Mouse (Mus musculus) adipocyte (in vitro differentiated cells): ENCODE results near the gene Gm11111.
"Not testable (repeated sequence)": the region's sequence is repeated elsewhere in the genome, so short reads cannot be mapped to it uniquely, and the experiment has no call there.

Experiments
- DNase-seq: peaks from one replicate; pipeline ENCODE4 v3.0.0-alpha.2; 2016; ENCODE audit warnings: low spot score

The Gm11111 gene

GRCm38 (mm10) chr5:98552395-98552794 is at the start of gene Gm11111:
TSS of gene Gm11111 (plus strand) at chr5:98552695.
- no peak for DNase-seq

GRCm38 (mm10) chr5:98516214-98516613 is 36.3 kb upstream of the Gm11111 start:
- no peak for DNase-seq

GRCm38 (mm10) chr5:98520118-98520517 is 32.4 kb upstream of the Gm11111 start:
- DNase-seq, result no peak

- DNase-seq, result no peak
These were observed 30.1 kb upstream of the Gm11111 start for GRCm38 (mm10) chr5:98522270-98522977.

DNA sequence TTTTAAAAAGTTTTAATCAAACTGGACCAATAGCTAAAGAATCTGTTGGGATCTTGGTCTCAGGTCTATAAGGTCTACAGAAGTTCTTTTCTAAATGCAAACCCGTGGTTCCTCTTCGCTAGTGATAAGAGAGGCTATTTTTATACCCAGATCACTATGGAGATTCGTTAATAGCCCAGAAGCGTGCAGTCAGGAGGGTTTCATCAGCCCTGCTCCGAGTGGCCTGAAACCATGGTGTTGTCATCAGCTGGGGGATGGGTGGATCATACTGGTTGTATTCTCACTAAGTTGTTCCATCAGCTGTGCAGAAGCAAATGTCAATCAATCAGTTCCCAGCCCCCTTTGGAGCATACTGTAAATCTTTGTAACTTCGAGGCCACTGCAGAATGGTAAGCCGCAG is 29.4 kb upstream of the Gm11111 start:
- DNase-seq, result no peak

GRCm38 (mm10) chr5:98523783-98524182 is 28.7 kb upstream of the Gm11111 start:
- no peak for DNase-seq

DNA sequence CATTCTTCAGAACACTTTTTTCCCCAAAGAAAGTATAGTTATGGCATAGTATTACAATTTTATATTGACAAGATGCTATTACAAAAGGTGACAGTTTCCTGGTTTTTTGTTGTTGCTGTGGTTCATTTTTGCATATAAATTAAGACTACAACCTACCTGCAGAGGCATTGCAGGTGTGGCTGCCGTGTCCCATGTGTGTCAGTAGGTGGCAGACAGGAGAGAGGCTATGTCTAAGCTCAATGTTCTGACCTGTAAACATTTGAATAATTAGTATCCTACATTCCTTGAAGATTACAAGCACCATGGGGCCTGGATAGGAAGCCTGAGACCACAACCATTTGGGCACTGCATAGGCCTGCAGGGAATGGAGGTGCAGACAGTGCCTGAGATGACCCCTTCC is 11.2 kb upstream of the Gm11111 start:
- no peak for DNase-seq

DNA sequence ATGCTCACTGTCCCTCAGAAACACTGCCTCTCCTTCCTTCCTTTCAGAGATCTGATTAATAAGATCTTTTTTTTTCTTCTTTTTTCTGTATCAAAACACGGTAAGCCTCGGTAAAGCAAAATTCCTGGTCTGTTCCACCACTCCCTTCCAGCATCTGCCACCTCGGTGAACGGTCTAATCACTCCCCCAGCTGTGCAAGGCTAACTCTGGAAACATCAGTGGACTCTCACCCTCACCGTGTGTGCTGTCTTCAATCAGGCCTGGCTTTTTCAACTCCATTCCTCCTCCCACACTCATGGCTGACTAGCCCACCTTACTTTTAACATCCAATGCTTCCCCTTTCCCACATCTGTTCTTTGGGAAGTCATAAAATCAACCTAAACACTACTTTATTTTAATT is 2.2 kb upstream of the Gm11111 start:
- DNase-seq, result no peak

GRCm38 (mm10) chr5:98550873-98551272 is 1.6 kb upstream of the Gm11111 start:
- DNase-seq, result no peak

DNA sequence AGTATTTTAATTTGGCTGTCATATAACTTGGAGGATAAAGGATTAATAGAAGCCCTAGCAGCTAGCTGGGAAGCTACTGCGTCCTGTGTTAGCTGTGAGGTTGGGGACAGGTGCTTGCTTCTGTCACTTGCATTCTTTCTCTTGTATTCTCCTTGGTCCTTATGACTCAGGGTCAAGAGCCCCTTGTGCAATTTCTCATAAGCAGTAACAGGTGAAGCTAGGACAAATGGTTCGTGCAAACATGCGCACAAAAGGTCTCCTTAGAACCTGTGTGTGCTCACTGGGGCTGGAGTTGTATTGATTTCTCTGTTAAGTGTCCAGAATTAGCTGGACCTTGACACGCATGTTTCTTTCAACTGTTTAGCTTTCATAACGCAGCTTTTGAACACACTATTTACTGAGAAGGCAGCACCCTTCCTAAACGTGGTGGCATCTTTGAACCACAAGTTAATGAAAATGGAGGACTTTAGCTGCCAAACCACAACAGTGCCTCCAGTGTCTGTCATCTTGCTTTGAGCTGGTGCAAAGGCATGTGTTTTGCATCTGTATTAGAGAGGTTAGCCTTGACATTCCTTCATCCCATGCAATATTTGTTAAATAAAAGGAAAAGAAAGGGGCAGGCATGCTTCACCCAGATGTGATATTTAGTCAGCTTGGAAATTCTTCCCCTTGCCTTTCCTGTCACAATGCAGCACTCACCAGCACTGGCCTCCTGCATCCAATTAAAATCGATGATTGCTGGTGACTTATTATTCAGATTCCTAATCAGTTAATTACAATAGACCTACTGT is 511 bp downstream of the Gm11111 start:
- no peak for DNase-seq

DNA sequence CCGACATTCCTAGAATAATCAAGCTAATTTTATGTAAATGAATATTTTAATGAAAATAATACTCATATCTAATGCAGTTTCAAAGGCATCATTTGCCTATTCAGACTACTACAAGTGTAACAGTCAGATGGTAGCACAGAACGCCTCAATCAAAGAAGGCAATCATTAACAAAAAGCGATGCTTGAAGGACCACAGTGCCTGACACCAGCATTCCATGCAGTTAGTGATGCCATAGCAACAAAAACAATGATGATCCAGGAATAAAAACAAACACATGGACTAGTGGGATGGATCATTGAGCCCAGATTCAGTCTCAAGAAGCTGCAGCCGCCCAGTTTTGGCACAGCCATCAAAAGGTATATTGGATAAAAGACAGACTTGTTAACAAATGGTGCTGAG is 8.8 kb downstream of the Gm11111 start:
- DNase-seq, result no peak

GRCm38 (mm10) chr5:98562806-98563205 is 10.3 kb downstream of the Gm11111 start:
- DNase-seq, result no peak

DNA sequence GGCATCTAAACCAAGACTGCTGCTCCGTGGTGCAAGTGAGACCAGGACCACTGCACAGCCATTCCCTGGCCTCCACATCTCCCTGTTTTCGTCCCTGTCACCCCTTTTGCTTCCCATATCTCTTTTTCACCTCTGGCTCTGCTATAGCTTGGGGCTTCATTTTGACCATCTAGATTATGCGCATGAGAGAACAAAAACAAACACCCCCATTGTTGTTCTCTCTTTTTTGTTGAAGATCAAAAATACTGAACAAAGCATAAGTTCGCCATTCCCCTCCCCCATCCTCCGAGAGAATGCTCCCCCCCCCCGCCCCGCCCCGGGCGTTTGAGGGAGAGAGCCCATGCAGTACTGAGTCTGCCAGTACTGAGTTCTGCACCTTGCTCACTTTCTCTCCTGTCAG is 11.3 kb downstream of the Gm11111 start:
- no peak for DNase-seq

DNA sequence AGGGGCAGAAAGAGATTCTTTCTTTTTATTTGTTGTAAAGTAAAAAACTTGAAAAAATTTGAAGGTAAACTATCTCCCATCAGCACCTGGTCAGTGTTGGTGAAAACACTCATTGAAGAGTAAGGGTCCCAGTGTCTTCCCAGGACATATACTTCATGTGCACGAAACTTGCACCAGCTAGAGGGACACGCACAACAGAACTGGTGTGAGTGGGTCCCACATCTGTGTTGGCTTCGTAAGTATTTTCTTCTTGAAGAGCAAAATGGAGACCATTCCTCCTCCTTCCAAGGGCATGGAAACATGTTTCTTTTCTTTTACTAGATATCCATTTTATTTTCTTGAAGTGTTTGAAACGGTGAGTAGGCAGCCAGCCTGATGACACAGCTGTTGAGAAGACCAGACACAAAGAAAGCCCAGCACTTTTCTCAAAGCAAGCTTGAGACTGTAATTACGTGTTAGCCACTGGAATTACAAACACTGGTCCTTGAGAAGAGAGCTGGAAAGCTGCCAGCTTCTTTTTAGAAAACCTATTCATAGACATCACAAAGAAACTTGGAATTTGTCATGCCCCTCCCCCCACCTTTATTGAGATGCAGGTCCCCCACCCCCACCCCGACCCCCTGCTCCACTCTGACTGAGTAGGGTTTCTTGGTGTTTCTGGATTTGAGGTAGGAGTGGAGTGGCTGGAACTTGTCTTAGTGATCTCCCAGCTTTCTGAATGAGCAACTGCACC is 14.1 kb downstream of the Gm11111 start:
- DNase-seq, result no peak

GRCm38 (mm10) chr5:98568481-98568880 is 16.0 kb downstream of the Gm11111 start:
- no peak for DNase-seq

DNA sequence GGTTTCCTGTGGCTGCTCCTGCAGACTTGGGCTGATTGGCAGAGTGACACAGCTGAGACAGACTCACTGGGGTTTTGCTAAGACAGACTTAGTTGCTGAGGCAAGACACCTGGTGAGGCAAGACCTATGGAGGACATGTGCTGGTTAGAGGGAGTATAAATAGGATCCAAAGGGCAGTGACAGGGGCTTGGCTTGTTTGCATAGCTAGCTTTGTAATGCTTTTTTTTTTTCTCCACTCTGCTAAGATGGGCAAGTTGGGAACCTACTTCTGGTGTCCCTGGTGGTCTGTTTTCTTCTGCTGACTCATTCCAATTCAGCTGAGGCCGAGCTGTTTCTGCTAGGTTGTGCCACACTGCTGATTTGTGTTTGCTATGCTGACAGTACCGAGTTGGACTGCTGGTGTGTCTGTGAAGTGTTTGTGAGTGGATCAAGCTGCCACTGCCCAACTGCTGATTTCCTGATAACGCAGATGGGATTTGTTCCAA is 16.6 kb downstream of the Gm11111 start:
- no peak for DNase-seq

DNA sequence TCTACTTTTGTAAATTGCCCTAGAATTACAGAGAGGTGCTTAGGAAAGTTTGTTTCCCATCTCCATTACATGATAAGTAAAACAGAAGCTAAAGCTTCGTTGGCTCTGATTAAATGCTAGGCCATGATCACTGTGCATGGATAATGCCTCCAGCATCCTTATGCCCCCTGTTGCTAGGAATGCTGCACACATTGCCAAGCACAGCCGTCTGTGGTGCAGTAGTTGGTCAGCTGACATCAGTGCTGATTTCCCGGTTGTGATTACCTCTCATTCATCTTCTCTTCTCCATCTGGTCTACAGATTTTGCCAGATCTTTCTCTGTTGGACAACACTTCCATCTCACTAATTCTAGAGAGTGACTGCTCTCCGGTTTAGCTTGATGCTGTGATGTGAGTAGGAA is 19.9 kb downstream of the Gm11111 start:
- no peak for DNase-seq

GRCm38 (mm10) chr5:98574711-98575470 is 22.4 kb downstream of the Gm11111 start:
- no peak for DNase-seq

DNA sequence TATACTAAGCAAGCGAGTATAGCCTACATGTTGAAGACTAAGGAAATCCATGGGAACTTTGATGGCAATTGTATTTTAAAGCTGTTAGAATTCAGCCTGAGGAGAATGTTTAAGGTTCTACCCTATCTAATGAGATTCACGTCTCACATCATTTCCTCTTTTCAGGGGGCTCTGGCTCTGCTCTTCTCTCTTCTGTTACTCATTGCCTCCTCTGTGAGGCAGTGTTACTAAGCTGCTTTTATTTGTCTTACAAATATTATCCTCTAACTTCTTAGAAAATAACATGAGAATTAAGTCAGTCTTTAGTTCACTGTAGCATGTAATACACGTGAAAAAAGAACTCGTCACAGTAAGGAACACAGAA is 23.0 kb downstream of the Gm11111 start:
- no peak for DNase-seq

GRCm38 (mm10) chr5:98576538-98576937 is 24.0 kb downstream of the Gm11111 start:
- DNase-seq, result not testable (repeated sequence)

DNA sequence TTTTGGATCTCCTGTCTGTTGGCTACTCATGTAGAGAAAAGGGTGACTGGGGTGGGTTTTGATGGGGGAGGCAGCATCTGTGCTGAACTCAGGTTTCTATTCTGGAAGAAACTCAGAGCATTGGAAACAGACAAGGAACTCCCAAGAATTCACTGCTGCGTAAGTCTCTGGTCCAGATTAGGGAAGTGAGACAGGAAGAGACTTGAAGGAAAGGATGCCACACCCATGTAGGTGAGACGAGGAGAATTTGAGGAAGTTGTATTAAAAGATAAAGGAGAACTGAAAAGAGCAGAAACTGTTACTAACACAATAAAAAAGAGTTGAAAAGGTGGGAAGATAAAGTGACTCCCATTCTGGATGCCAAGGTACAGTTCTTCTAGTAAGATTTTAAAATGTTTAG is 25.9 kb downstream of the Gm11111 start:
- DNase-seq, result no peak

GRCm38 (mm10) chr5:98580811-98581210 is 28.3 kb downstream of the Gm11111 start:
- no peak for DNase-seq
